Mouse (Mus musculus) stomach, postnatal 0 days (tissue): ENCODE results near the gene C530008M17Rik. TPM values are rescaled to one million over a fixed set of nuclear protein-coding genes. Genes with fewer than 3 reads are reported as not detected.
"Not testable (repeated sequence)": the region's sequence is repeated elsewhere in the genome, so short reads cannot be mapped to it uniquely, and the experiment has no call there.

Source experiments
- ATAC-seq: fragments of 200-750 bp; cut with Nextera tagmentation; 2 replicates; pipeline ENCODE4 v1.8.0; 2017; ENCODE audit not compliant: low FRiP score, low TSS enrichment
- DNase-seq: peaks from one replicate; pipeline ENCODE4 v3.0.0-alpha.2; 2016; ENCODE audit warnings: low spot score
- H3K27ac ChIP-seq: fragments of 300-500 bp; sonication (generic); replicated peaks from 2 replicates; pipeline ENCODE4 v1.5.1; 2014; ENCODE audit warnings: mild to moderate bottlenecking, control low read depth
- H3K27me3 ChIP-seq: fragments of 300-500 bp; sonication (generic); 2 replicates; pipeline ENCODE4 v1.6.1; 2014; ENCODE audit warnings: low read length; ENCODE audit not compliant: control insufficient read depth, insufficient read depth
- H3K36me3 ChIP-seq: fragments of 300-500 bp; sonication (generic); 2 replicates; pipeline ENCODE4 v1.6.1; 2014; ENCODE audit warnings: low read length, mixed read lengths; ENCODE audit not compliant: control insufficient read depth, insufficient read depth
- H3K4me1 ChIP-seq: fragments of 300-500 bp; sonication (generic); replicated peaks from 2 replicates; pipeline ENCODE4 v1.6.1; 2014; ENCODE audit warnings: antibody characterized with exemption; ENCODE audit not compliant: control insufficient read depth, insufficient read depth
- H3K4me2 ChIP-seq: fragments of 300-500 bp; sonication (generic); replicated peaks from 2 replicates; pipeline ENCODE4 v1.6.1; 2014; ENCODE audit warnings: low read depth, mild to moderate bottlenecking, control low read depth, moderate library complexity
- H3K4me3 ChIP-seq: fragments of 300-500 bp; sonication (generic); 2 replicates; pipeline ENCODE4 v1.5.1; 2014; ENCODE audit warnings: low read depth, low read length, control low read depth
- H3K9ac ChIP-seq: fragments of 300-500 bp; sonication (generic); 2 replicates; pipeline ENCODE4 v1.6.1; 2014; ENCODE audit warnings: mild to moderate bottlenecking, low read length, control low read depth, mixed read lengths
- H3K9me3 ChIP-seq: fragments of 300-500 bp; sonication (generic); 2 replicates; pipeline ENCODE4 v1.6.1; 2016; ENCODE audit warnings: low read length; ENCODE audit not compliant: control insufficient read depth
- CTCF ChIP-seq: IDR thresholded peaks from 2 replicates; pipeline ENCODE4 v1.5.1; 2016; ENCODE audit warnings: antibody characterized with exemption, low read depth, mild to moderate bottlenecking, moderate library complexity
- EP300 ChIP-seq: optimal IDR thresholded peaks from 2 replicates; pipeline ENCODE3; 2016; ENCODE audit warnings: antibody characterized with exemption
- WGBS: fragments of 180-500 bp; shearing (Covaris S2); extraction: QIAGEN DNeasy Blood & Tissue Kit; methylation state at CpG from one replicate; pipeline ENCODE4 v1.1.7; 2014; 5-methylcytosine and 5-hydroxymethylcytosine counted together
- polyA plus RNA-seq: library from polyadenylated mRNA; unstranded; fragments of >200 nt; fragmentation: Nextera tagmentation; extraction: Ambion mirVana; gene quantifications from 2 replicates; pipeline ENCODE4 v1.2.1, GENCODE M21; 2015

Gene C530008M17Rik
- polyA plus RNA-seq, 1 experiment from 2014 or later = 3.6 TPM

DNA sequence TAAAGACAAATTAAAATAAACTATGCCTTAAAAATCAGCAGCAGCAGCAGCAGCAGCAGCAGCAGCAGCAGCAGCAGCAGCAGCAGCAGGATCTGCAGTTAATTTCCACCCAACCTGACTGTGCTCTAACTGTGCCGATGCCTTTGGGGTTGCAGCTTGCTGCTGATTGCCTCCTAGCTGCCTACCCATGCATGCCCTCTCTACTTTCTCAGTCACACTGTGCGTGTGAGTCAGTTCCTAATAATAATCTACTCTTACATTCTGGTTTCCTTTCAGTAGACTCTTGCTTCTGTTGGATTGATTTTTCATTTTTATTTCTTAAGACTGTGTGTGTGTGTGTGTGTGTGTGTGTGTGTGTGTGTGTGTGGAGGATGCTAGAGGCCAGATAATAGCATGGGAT is 236.8 kb downstream of the C530008M17Rik start:
- no peak overlapping the region for H3K4me3 ChIP-seq
- H3K4me1 ChIP-seq = no peaks in the 10 kb centered on the region
- no peaks in the 10 kb centered on the region for H3K27me3 ChIP-seq
- WGBS = 88% methylated on average over 2 of the region's 2 CpGs
- H3K9ac ChIP-seq = no peak overlapping the region
- peaks cover 8% of the 10 kb centered on the region; the same call in 1 of the 2 replicates for H3K36me3 ChIP-seq
- DNase-seq (no peak), ATAC-seq (no peak)
- no peaks in the 10 kb centered on the region for H3K9me3 ChIP-seq
- no peak overlapping the region for H3K4me2 ChIP-seq
- no peak overlapping the region for H3K27ac ChIP-seq
- TF ChIP-seq CTCF (no peak), EP300 (no peak)

DNA sequence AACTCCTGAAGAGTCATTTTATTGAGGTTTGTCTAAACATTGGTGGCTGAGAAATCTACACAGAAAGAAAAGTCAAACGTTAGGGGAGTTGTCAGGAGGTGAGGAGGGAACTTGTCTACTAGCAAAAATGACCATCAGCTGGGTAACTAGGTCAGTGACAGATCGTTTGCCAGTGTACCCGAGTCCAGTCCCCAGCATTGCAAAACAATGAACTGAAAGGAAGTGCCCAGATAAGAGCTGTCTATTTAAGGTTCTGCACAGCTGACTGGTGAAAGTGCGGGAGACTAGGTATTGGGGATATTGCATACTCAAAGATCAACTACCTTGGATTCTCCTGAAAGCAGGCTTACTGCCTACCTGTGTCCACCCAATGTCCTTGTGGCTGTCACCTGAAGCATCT is 245.8 kb downstream of the C530008M17Rik start:
- DNase-seq (no peak), ATAC-seq (no peak)
- no peak for TF ChIP-seq CTCF
- no peak for TF ChIP-seq EP300
- no peaks in the 10 kb centered on the region for H3K36me3 ChIP-seq
- no peak overlapping the region for H3K27ac ChIP-seq
- H3K4me3 ChIP-seq = no peak overlapping the region
- no peaks in the 10 kb centered on the region for H3K4me1 ChIP-seq
- WGBS = 63% methylated on average over 4 of the region's 4 CpGs
- no peak overlapping the region for H3K9ac ChIP-seq
- H3K27me3 ChIP-seq = no peaks in the 10 kb centered on the region
- no peak overlapping the region for H3K4me2 ChIP-seq
- no peaks in the 10 kb centered on the region for H3K9me3 ChIP-seq

DNA sequence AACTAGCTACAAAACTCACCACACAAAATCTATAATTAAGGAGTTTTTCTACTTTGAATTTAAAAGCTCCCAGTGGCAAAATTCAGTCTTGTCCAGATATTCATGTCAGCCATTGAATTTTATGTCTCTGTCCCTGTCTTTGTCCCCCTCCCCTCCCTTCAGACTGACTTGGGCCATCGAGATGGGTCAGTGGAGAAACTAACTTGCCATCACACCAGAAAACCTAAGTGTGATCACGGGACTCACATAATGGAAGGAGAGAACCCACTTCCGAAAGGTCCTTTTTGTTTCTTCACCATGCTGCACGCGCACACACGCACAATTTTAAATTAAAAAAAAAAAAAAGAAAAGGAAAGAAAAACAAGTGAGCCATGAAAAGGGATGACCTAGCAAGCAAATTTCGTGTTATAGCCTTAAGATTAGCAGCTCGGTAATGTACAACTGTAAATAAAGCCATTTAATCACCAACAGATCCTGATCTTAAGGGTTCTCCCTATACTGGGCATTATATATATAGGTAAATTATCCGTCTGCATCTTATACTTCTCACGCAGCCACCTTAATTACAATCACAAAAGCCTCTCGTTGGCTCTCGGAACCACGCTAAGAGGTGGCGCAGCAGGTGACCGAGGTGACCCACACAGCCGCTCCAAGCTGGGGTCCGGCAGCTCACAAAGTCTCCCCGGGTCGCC is 248.5 kb downstream of the C530008M17Rik start:
- Histone ChIP-seq H3K27ac (peak overlapping the region; percentile 94), H3K4me3 (peak overlapping the region; percentile 74), H3K9me3 (no peaks in the 10 kb centered on the region), H3K36me3 (no peaks in the 10 kb centered on the region), H3K9ac (peak overlapping the region; percentile 87), H3K4me2 (peak overlapping the region; percentile 86), H3K4me1 (no peaks in the 10 kb centered on the region), H3K27me3 (no peaks in the 10 kb centered on the region)
- 2% methylated on average over 19 of the region's 19 CpGs for WGBS
- no peak for TF ChIP-seq CTCF
- TF ChIP-seq EP300 = no peak
- ATAC-seq = no peak
- no peak for DNase-seq

DNA sequence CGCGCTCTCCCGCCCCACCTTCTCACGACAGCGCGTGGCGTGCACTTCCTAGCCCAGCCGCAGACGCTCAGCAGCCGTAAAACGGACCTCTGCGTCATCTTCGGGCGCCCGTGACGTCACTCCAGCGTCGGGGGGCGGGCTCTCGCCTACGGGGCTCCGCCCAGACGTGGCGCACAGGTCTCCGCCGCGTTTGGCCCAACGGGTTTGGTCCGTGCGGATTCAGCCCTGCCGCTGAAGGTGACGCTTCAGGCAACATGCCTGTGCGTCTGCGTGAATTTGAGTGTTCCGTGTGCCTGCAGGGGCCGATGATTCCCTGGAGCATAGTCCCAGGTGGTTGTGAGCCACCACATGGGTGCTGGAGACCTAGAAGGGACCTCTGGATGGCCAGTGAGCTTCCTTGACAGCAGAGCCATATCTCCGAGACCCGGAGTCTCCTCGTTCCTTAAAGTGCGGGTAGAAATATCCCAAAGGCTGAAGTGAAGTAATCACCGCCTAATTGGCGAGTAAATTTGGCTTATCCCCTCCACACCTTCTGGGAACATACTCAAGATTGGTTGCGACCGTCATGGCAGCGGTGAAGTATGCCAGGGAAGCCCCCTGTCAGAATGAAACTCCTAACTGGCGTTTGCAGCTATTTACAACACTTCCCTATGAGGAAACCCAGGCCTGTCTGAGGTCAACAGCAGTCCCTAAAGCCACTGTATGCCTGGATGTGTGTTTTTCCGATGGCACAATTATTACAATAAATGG is 249.3 kb downstream of the C530008M17Rik start, which contains the start of gene Aasdh:
Gene Aasdh (minus strand): TSS at position 110 of the 750 bp plus-strand sequence.
- 1% methylated on average over 47 of the region's 47 CpGs for WGBS
- peak; percentile 99 for DNase-seq
- peak; percentile 97 for ATAC-seq
- peak within 1 kb of the TSS; percentile 74 for H3K4me3 ChIP-seq
- H3K27ac ChIP-seq = peak within 1 kb of the TSS; percentile 94
- no peaks in the 10 kb centered on the region for H3K27me3 ChIP-seq
- H3K4me1 ChIP-seq = no peaks in the 10 kb centered on the region
- H3K9ac ChIP-seq = peak within 1 kb of the TSS; percentile 87
- no peaks in the 10 kb centered on the region for H3K9me3 ChIP-seq
- H3K36me3 ChIP-seq = no peaks in the 10 kb centered on the region
- H3K4me2 ChIP-seq = peak within 1 kb of the TSS; percentile 86
- TF ChIP-seq CTCF (peak; percentile 44), EP300 (no peak)

GRCm38 (mm10) chr5:76906155-76906499 is 249.8 kb downstream of the C530008M17Rik start:
- no peak for DNase-seq
- ATAC-seq = no peak
- Histone ChIP-seq H3K4me1 (no peaks in the 10 kb centered on the region), H3K9ac (peak overlapping the region; percentile 87; the same call in 1 of the 2 replicates), H3K4me3 (peak overlapping the region; percentile 74), H3K36me3 (no peaks in the 10 kb centered on the region), H3K9me3 (no peaks in the 10 kb centered on the region), H3K27me3 (no peaks in the 10 kb centered on the region), H3K4me2 (peak overlapping the region; percentile 86), H3K27ac (peak overlapping the region; percentile 94)
- 31% methylated on average over 3 of the region's 3 CpGs for WGBS
- TF ChIP-seq EP300 (no peak), CTCF (no peak)

GRCm38 (mm10) chr5:76910807-76911206 is 254.5 kb downstream of the C530008M17Rik start:
- H3K4me3 ChIP-seq = no peak overlapping the region
- no peak overlapping the region for H3K9ac ChIP-seq
- TF ChIP-seq EP300 = no peak
- TF ChIP-seq CTCF = 0 out of 2 replicates have a peak, but pooled peaks have one; percentile 12
- 60% methylated on average over 3 of the region's 3 CpGs for WGBS
- no peaks in the 10 kb centered on the region for H3K36me3 ChIP-seq
- peak; percentile 51; the same call in 1 of the 2 replicates for ATAC-seq
- no peak overlapping the region for H3K4me2 ChIP-seq
- no peaks in the 10 kb centered on the region for H3K4me1 ChIP-seq
- no peak overlapping the region for H3K27ac ChIP-seq
- no peak for DNase-seq
- H3K9me3 ChIP-seq = no peaks in the 10 kb centered on the region
- no peaks in the 10 kb centered on the region for H3K27me3 ChIP-seq

DNA sequence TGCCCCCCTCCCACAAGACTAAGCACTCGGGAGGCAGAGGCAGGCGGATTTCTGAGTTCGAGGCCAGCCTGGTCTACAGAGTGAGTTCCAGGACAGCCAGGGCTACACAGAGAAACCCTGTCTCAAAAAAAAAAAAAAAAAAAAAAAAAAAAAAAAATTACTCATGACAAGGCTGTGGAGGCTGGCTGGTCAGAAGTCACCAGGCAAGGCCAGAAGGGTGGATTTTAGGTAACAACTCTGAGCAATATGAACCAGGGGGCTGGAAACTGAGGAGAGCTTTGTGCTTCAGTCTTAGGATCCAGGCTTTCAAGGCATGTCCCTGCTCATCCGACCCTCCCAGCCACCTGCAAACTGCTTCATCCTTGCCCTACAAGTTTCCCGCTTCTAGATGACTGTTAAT is 256.2 kb downstream of the C530008M17Rik start:
- not testable (repeated sequence) for H3K27me3 ChIP-seq, H3K4me1 ChIP-seq, H3K27ac ChIP-seq, H3K9ac ChIP-seq, H3K4me2 ChIP-seq, H3K4me3 ChIP-seq, ATAC-seq, H3K36me3 ChIP-seq, DNase-seq, H3K9me3 ChIP-seq
- WGBS = 92% methylated on average over 5 of the region's 5 CpGs
